Mouse (Mus musculus) limb, embryonic 13.5 days (tissue): ENCODE measurements at regions not wholly inside any gene's neighbourhood (a gene's known extent, or its start where the extent isn't known, plus 50 kb on each side); places are given as distances from the start of the nearest gene placed in this dataset.
"Not testable (repeated sequence)": the region's sequence is repeated elsewhere in the genome, so short reads cannot be mapped to it uniquely, and the experiment has no call there.

ENCODE experiments used
- ATAC-seq: fragments of 200-750 bp; cut with Nextera tagmentation; 2 replicates; pipeline ENCODE4 v1.8.0; 2017; ENCODE audit warnings: low read depth, moderate number of reproducible peaks, moderate TSS enrichment; ENCODE audit not compliant: low FRiP score
- H3K27ac ChIP-seq: fragments of 300-500 bp; sonication (generic); 2 replicates; pipeline ENCODE4 v1.5.1; 2015; ENCODE audit warnings: inconsistent platforms, mild to moderate bottlenecking, moderate library complexity
- H3K27me3 ChIP-seq: fragments of 300-500 bp; sonication (generic); 2 replicates; pipeline ENCODE4 v1.6.1; 2015; ENCODE audit warnings: mild to moderate bottlenecking, inconsistent platforms
- H3K36me3 ChIP-seq: fragments of 300-500 bp; sonication (generic); 2 replicates; pipeline ENCODE4 v1.6.1; 2015; ENCODE audit warnings: inconsistent platforms, mild to moderate bottlenecking, moderate library complexity
- H3K4me1 ChIP-seq: fragments of 300-500 bp; sonication (generic); 2 replicates; pipeline ENCODE4 v1.6.1; 2015; ENCODE audit warnings: inconsistent platforms
- H3K4me2 ChIP-seq: fragments of 300-500 bp; sonication (generic); replicated peaks from 2 replicates; pipeline ENCODE4 v1.6.1; 2015; ENCODE audit warnings: inconsistent platforms, mild to moderate bottlenecking, moderate library complexity
- H3K4me3 ChIP-seq: fragments of 300-500 bp; sonication (generic); 2 replicates; pipeline ENCODE4 v1.5.1; 2015; ENCODE audit warnings: moderate library complexity, mild to moderate bottlenecking, inconsistent platforms
- H3K9ac ChIP-seq: fragments of 300-500 bp; sonication (generic); 2 replicates; pipeline ENCODE4 v1.6.1; 2015; ENCODE audit warnings: mild to moderate bottlenecking, inconsistent platforms
- H3K9me3 ChIP-seq: fragments of 300-500 bp; sonication (generic); 2 replicates; pipeline ENCODE4 v1.6.1; 2016; ENCODE audit warnings: inconsistent platforms
- WGBS: fragments of 180-500 bp; shearing (Covaris S2); methylation state at CpG from one replicate; pipeline ENCODE4 v1.1.7; 2015; 5-methylcytosine and 5-hydroxymethylcytosine counted together

GRCm38 (mm10) chr11:13605152-13605697 lies 993.9 kb upstream of the Pom121l12 start:
- no peaks in the 10 kb centered on the region for H3K9me3 ChIP-seq
- peak; percentile 76 for ATAC-seq
- no peaks in the 10 kb centered on the region for H3K4me1 ChIP-seq
- H3K4me2 ChIP-seq = no peak overlapping the region
- no peak overlapping the region for H3K9ac ChIP-seq
- H3K27me3 ChIP-seq = no peaks in the 10 kb centered on the region
- no peaks in the 10 kb centered on the region for H3K36me3 ChIP-seq
- H3K4me3 ChIP-seq = no peak overlapping the region
- no peak overlapping the region for H3K27ac ChIP-seq
- WGBS = 40% methylated on average over 3 of the region's 4 CpGs

GRCm38 (mm10) chr11:13584726-13585125 lies 1014.4 kb upstream of the Pom121l12 start:
- H3K4me2 ChIP-seq = no peak overlapping the region
- no peak for ATAC-seq

GRCm38 (mm10) chr11:13555267-13555666 lies 1043.8 kb upstream of the Pom121l12 start:
- Histone ChIP-seq H3K9me3 (no peaks in the 10 kb centered on the region), H3K4me1 (no peaks in the 10 kb centered on the region), H3K4me2 (no peak overlapping the region), H3K27me3 (no peaks in the 10 kb centered on the region), H3K9ac (no peak overlapping the region), H3K36me3 (no peaks in the 10 kb centered on the region), H3K27ac (no peak overlapping the region), H3K4me3 (no peak overlapping the region)
- WGBS = 92% methylated on average over 1 of the region's 1 CpGs
- no peak for ATAC-seq

More at GRCm38 (mm10) chr11:13584726-13585125, 1014.4 kb upstream of the Pom121l12 start:
- no peaks in the 10 kb centered on the region for H3K27me3 ChIP-seq
- no peak overlapping the region for H3K4me3 ChIP-seq
- H3K4me1 ChIP-seq = no peaks in the 10 kb centered on the region
- H3K9me3 ChIP-seq = no peaks in the 10 kb centered on the region
- no peaks in the 10 kb centered on the region for H3K36me3 ChIP-seq
- no peak overlapping the region for H3K9ac ChIP-seq
- no peak overlapping the region for H3K27ac ChIP-seq

- H3K9ac ChIP-seq, H3K9me3 ChIP-seq, H3K27me3 ChIP-seq, H3K4me2 ChIP-seq, H3K4me1 ChIP-seq, ATAC-seq, H3K36me3 ChIP-seq, H3K27ac ChIP-seq, H3K4me3 ChIP-seq: not testable (repeated sequence)
- WGBS = 73% methylated on average over 1 of the region's 1 CpGs
Observed at GRCm38 (mm10) chr11:13519618-13520017, 1054.9 kb upstream of the Cobl start.

GRCm38 (mm10) chr11:13510914-13511313 lies 1046.2 kb upstream of the Cobl start:
- H3K9me3 ChIP-seq, H3K4me1 ChIP-seq, H3K9ac ChIP-seq, H3K4me2 ChIP-seq, H3K27me3 ChIP-seq, H3K4me3 ChIP-seq, H3K27ac ChIP-seq, H3K36me3 ChIP-seq, ATAC-seq: not testable (repeated sequence)
- 93% methylated on average over 5 of the region's 5 CpGs for WGBS

- no peaks in the 10 kb centered on the region for H3K4me1 ChIP-seq
- H3K4me2 ChIP-seq = no peak overlapping the region
- no peak for ATAC-seq
- no peaks in the 10 kb centered on the region for H3K27me3 ChIP-seq
- 92% methylated on average over 2 of the region's 2 CpGs for WGBS
- no peak overlapping the region for H3K4me3 ChIP-seq
- H3K9ac ChIP-seq = no peak overlapping the region
- H3K27ac ChIP-seq = no peak overlapping the region
- no peaks in the 10 kb centered on the region for H3K9me3 ChIP-seq
- no peaks in the 10 kb centered on the region for H3K36me3 ChIP-seq
Observed at GRCm38 (mm10) chr11:13485971-13486370, 1021.2 kb upstream of the Cobl start.

GRCm38 (mm10) chr11:13451516-13451915 lies 986.8 kb upstream of the Cobl start:
- not testable (repeated sequence) for H3K4me3 ChIP-seq, H3K9ac ChIP-seq, H3K4me1 ChIP-seq, ATAC-seq, H3K9me3 ChIP-seq, H3K27me3 ChIP-seq, H3K36me3 ChIP-seq, H3K4me2 ChIP-seq, H3K27ac ChIP-seq
- WGBS = 91% methylated on average over 1 of the region's 1 CpGs

GRCm38 (mm10) chr11:13436433-13436832 lies 971.7 kb upstream of the Cobl start:
- H3K27ac ChIP-seq = no peak overlapping the region
- H3K4me2 ChIP-seq = no peak overlapping the region
- H3K4me3 ChIP-seq = no peak overlapping the region
- H3K9me3 ChIP-seq = no peaks in the 10 kb centered on the region
- no peak overlapping the region for H3K9ac ChIP-seq
- 80% methylated on average over 1 of the region's 1 CpGs for WGBS
- no peaks in the 10 kb centered on the region for H3K36me3 ChIP-seq
- H3K4me1 ChIP-seq = no peaks in the 10 kb centered on the region
- no peak for ATAC-seq
- H3K27me3 ChIP-seq = no peaks in the 10 kb centered on the region

GRCm38 (mm10) chr11:13417881-13418280 lies 953.1 kb upstream of the Cobl start:
- H3K4me1 ChIP-seq, H3K9ac ChIP-seq, ATAC-seq, H3K9me3 ChIP-seq, H3K4me3 ChIP-seq, H3K36me3 ChIP-seq, H3K27me3 ChIP-seq, H3K27ac ChIP-seq, H3K4me2 ChIP-seq: not testable (repeated sequence)
- 13% methylated on average over 2 of the region's 2 CpGs for WGBS
